Mouse (Mus musculus) retina, embryonic 14.5 days (tissue): ENCODE data around the gene Nob1.

Experiments used
- DNase-seq: peaks from one replicate; pipeline ENCODE4 v3.0.0-alpha.2; 2015; ENCODE audit warnings: low spot score

Nob1 gene

GRCm38 (mm10) chr8:107424597-107425229, at the start of gene Nob1:
Gene Nob1 (minus strand): TSS chr8:107425051.
- peak; percentile 99 for DNase-seq

GRCm38 (mm10) chr8:107473369-107473768, 48.5 kb upstream of the Nob1 start:
- DNase-seq = no peak

- DNase-seq = no peak
Observed at GRCm38 (mm10) chr8:107472403-107473100, 47.7 kb upstream of the Nob1 start.

DNA sequence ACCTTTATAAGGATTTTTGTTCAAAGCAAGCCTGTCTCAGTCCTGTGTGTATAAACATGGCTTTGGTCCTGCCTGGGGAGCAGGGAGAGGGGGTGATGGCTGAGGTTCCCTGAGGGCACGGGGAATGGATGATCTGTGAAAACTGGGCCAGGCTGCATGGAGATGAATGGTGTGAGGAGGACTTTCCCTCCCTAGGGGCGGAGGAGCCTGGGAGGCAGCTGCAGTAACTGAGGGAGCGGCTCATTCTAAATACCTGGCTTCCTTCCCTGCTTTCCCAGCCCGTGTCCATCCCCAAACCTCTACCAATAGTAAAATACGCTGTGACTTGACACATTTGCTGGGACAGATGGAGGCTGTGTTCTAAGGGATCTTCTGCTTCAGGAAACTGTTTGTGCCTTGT, 45.5 kb upstream of the Nob1 start:
- DNase-seq = no peak

DNA sequence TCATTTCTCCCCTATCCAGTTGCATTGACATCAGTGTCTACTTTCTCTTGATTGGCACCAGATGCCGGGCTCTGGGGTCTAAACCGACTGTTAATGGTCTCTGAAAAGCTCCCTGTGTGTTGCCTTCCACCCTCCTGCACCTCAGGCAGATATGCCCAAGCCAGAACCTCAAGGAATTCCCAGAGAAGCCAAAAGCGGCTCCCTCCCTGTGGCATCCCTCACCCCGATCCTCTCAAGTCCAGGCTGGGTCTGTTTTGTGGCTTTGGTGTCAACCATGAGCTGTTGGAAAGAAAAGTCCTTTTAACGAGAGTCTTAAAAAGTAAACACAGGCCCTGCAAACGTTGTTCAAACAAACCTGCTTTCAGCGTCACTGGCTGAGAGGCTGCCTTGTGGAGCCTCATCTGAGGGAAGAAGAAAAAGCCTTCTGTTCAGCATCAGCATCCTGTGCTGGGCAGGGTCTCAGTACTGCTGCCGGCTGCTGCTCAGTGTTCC, 44.0 kb upstream of the Nob1 start:
- DNase-seq = no peak

GRCm38 (mm10) chr8:107466642-107467041, 41.8 kb upstream of the Nob1 start:
- DNase-seq = no peak

DNA sequence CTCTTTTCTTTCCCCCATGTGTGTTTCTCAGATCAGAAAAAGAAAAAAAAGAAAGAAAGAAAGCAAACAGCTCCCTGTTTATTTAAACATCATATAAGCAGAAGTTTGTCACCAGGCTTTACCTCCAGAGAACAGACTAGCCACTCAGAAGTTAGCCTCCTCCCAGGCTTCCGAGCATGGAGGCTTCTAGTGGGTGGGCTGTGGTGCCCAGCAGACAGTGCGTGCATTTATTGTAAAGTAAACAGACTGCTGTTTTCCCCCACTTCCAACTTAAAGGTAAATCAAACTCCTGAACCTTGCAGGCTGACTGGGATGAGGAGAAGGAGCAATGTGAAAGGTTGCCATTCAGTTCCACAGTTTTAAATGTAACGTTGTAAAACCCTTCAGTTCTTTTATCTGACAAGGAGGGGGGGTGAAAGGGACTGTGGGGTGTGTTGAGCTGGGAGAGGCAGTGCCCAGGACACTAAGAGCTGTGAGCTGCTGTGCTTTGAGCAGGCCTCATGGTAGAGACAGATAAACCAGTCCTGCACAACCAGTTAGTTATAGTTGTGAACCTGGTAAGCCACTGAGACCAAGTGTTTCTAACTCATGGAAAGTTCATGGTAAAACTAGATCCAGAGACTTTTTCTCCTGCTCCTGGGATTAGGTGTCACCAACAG, 40.6 kb upstream of the Nob1 start:
- DNase-seq = no peak

DNA sequence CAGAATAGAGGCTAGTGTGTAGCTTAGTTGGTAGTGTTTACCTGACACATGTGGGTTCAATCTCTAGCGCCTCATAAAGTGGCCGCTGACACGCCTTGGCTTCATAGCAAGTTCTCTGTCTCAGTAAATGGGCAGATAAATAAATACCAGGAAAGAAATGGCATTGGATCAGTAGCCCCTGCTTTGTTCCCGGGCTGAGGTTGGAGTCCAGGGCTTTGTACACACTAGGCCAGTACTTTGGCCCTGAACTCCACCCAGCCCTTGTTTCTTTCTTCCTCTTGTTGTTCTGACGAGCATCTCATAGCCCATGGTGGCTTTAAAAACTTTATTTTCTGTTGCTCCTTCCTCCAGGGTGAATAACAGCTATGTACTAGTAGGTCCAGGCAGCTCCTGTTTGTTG, 37.6 kb upstream of the Nob1 start:
- no peak for DNase-seq

DNA sequence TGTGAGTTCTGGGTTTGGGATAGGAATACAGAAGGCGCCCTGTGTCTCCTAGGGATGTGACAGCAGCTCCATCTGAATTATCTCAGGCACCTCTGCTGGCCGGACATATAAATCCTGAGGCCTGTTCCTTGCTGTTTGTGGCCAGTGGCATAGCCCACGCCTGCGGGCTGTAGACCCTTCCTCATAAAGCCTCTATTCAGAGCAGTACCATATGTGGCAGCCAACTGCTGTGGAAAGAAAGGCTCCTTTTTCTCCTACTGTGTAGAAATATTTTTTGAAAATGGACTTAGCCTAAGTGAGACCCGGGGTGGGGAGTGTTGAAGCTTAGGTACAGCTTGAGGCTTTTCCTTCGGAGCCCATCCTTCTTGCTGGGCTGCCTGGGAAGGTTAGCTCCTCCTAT, 33.4 kb upstream of the Nob1 start:
- no peak for DNase-seq

DNA sequence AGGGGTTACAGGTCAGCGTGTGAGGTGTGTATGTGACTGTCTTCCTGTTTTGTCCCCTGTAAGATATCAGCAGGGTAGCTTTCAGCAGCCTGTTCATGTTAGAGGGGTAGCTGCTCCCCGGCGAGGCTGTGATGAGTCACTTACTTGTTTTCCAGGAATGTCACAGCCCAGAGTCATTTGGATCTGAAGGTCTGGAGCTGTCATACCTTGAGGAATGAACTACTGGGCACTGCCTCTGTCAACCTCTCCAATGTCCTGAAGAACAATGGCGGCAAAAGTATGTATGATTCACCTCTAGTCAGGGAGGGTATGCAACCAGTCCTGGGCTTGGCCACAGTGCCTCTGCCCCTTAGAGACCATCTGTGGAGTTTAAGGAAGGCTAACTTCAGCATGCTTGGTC, 32.9 kb upstream of the Nob1 start:
- DNase-seq = no peak

- DNase-seq = peak; percentile 72
Observed at GRCm38 (mm10) chr8:107455268-107455667, 30.4 kb upstream of the Nob1 start.

DNA sequence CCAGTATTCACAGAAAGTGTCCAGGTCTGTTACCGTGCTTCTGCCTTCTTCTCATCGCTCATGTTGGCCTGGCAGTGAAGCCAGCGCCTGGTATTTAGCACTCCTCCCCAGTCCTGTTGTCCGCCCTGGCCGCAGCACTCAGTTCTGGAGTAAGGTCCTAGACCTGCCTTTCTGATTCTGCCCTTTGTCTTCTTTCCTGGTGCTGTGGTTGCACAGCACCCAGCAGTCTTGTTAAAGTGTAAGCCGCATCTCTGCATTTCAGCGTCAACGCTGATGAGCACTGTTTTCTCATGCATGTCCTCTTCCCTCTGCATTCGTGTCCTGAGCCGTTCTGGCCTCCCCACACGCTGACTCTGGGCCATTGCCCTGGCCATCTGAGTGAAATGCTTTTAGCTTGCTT, 28.5 kb upstream of the Nob1 start:
- DNase-seq = no peak

DNA sequence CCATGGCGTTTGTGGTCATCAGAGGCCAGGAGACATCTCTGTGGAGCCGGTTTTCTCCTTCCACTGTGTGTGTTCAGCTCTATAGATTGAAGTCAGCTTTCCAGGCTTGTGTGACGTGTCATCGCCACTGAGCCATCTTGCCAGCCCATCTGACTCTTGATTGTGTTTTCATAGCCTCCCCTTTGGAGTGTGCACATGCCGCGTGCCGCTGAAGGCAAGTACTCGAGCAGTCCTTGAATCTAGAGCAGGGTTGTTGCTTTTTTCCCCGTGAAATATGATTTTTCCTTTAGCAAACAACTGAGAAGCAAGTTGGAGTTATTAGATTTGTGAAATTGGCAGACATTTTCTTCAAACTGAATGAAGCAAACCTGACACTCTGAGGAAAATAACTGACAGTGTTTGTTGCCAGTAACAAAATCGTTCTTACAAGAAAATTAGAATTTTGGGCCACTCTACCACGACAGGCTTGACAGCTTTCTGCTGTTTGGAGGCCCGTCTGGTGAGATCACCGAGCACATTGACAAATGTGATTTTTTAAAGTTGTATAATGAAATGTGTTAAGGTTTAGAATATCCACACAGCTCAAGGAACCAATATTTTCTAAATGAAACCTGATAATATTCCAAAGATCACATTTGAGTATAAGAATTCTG, 26.7 kb upstream of the Nob1 start:
- no peak for DNase-seq

GRCm38 (mm10) chr8:107449655-107450054, 24.8 kb upstream of the Nob1 start:
- DNase-seq = no peak

DNA sequence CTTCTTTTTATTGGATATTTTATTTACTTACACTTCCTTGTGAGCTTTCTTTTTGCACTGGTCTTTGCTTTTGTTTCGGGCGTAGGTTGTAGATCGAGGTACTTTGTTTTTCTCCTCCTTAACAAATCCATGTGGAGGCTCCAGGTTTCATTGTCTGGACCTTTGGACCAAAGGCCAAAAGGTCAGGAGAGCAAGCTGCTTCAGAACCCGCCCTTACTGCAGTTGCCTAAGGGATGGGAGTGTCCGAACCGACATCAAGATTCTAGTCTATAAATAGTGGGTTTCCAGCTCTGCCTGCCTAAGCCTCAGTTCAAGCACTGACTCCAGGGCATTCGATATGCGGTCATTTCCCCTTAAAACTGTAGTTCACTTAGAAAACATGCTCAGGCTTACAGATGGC, 24.3 kb upstream of the Nob1 start:
- no peak for DNase-seq

DNA sequence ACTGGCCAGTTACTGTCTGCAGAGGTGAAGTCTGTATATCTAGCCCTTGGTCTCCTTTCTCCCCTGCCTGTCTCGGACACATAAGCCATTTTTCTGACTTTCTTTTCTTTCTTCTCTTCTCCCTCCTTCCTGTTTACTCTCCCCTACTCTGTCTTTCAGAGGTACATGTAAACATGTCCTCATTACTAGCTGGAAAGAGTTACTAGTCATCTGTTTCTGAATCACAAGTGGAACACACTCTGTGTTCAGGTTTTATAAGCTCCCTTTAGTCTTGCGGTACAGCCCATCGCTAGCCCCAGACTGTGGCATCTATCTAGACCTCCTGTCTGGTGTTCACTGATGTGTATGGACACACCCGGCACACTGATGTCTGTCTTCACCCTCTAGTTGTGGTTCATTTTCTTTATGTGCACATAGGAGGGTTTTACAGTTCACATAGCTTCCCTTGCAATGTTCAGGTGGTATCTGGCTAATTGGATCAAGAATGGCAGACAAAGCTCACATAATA, 23.6 kb upstream of the Nob1 start:
- DNase-seq = no peak

DNA sequence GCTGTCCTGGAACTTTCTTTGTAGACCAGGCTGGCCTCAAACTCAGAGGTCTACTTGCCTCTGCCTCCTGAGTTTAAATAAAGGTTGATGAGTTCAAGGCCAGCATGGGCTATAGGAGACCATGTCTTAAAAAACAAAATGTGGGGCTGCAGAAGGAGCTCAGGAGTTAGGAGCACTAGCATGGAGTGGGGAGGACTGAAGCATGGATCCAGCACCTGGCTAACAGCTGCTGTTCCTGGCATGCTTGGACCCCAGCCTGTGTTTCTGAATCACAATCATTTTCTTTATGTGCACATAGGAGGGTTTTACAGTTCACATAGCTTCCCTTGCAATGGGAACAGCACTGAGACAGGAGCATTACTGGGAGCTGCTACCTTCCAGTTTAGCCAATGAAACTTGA, 22.9 kb upstream of the Nob1 start:
- no peak for DNase-seq

DNA sequence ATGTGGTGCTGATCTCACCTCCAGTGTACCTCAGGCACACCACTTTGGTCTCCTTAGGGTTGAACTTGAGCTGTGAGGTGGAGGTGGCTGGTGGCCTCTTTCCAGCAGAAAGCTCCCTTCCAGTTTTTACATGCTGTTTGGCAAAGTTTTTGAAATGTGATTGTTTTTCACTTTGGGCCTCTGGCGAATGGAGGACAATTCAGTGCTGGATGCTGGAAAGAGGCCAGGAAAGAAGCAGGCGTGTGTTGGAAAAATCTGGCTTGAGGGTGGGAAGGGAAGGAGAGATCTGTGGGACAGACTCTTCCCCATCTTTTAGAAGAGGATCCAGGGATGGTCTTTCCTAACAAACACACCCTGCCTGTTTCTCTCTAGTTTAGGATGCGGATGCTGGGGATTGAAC, 19.8 kb upstream of the Nob1 start:
- DNase-seq = no peak

- no peak for DNase-seq
Observed at GRCm38 (mm10) chr8:107439880-107440625, 15.2 kb upstream of the Nob1 start.

DNA sequence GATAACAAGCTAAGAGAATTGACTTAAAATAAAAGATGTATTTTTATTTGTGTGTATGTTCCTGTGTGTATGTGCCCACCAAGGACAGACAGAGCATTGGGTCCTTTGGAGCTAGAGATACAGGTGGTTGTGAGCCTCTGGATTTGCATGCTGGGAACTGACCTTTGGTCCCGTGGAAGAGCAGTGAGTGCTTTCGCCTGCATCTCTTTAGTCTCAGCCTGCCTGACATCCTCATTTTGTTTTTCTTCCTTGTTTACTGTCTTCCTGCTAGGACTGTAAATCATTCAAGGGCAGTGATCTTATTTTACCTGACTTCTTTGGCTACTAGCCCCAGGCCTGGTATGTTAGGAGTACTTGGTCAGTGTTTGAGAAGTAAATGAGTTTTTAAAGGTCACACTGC, 12.9 kb upstream of the Nob1 start:
- DNase-seq = no peak

- DNase-seq = peak; percentile 20
Observed at GRCm38 (mm10) chr8:107436841-107437421, 12.1 kb upstream of the Nob1 start.
